Mouse (Mus musculus) embryonic facial prominence, embryonic 11.5 days (tissue): ENCODE measurements at regions not wholly inside any gene's neighbourhood (a gene's known extent, or its start where the extent isn't known, plus 50 kb on each side); places are given as distances from the start of the nearest gene placed in this dataset.

Experiments used
- ATAC-seq: fragments of 200-750 bp; cut with Nextera tagmentation; replicated peaks from 2 replicates; pipeline ENCODE4 v1.8.0; 2017; ENCODE audit warnings: low read depth; ENCODE audit not compliant: insufficient number of reproducible peaks, low FRiP score, low TSS enrichment
- DNase-seq: peaks from one replicate; pipeline ENCODE4 v3.0.0-alpha.2; 2015; ENCODE audit warnings: low spot score
- H3K27ac ChIP-seq: fragments of 300-500 bp; sonication (generic); replicated peaks from 2 replicates; pipeline ENCODE4 v1.5.1; 2014; ENCODE audit warnings: mild to moderate bottlenecking, low read depth, low read length, control low read depth
- H3K27me3 ChIP-seq: fragments of 300-500 bp; sonication (generic); 2 replicates; pipeline ENCODE4 v1.6.1; 2014; ENCODE audit warnings: mild to moderate bottlenecking, low read length, moderate library complexity, mixed read lengths; ENCODE audit not compliant: control insufficient read depth, insufficient read depth
- H3K36me3 ChIP-seq: fragments of 300-500 bp; sonication (generic); replicated peaks from 2 replicates; pipeline ENCODE4 v1.6.1; 2014; ENCODE audit warnings: low read depth, mild to moderate bottlenecking, low read length, moderate library complexity, mixed read lengths; ENCODE audit not compliant: control insufficient read depth, insufficient read depth
- H3K4me1 ChIP-seq: fragments of 300-500 bp; sonication (generic); 2 replicates; pipeline ENCODE4 v1.6.1; 2014; ENCODE audit warnings: low read length, mixed read lengths; ENCODE audit not compliant: control insufficient read depth, insufficient read depth
- H3K4me2 ChIP-seq: fragments of 300-500 bp; sonication (generic); 2 replicates; pipeline ENCODE4 v1.6.1; 2014; ENCODE audit warnings: low read depth, mild to moderate bottlenecking, control low read depth, low read length, moderate library complexity
- H3K4me3 ChIP-seq: fragments of 300-500 bp; sonication (generic); 2 replicates; pipeline ENCODE4 v1.5.1; 2014; ENCODE audit warnings: low read depth, low read length, control low read depth
- H3K9ac ChIP-seq: fragments of 300-500 bp; sonication (generic); replicated peaks from 2 replicates; pipeline ENCODE4 v1.6.1; 2014; ENCODE audit warnings: mild to moderate bottlenecking, control low read depth, low read length
- H3K9me3 ChIP-seq: fragments of 300-500 bp; sonication (generic); replicated peaks from 2 replicates; pipeline ENCODE4 v1.6.1; 2016; ENCODE audit warnings: mild to moderate bottlenecking, low read length, inconsistent platforms, mixed read lengths; ENCODE audit not compliant: control insufficient read depth
- WGBS: fragments of 180-500 bp; shearing (Covaris S2); extraction: QIAGEN DNeasy Blood & Tissue Kit; methylation state at CpG from one replicate; pipeline ENCODE4 v1.1.7; 2014; 5-methylcytosine and 5-hydroxymethylcytosine counted together

DNA sequence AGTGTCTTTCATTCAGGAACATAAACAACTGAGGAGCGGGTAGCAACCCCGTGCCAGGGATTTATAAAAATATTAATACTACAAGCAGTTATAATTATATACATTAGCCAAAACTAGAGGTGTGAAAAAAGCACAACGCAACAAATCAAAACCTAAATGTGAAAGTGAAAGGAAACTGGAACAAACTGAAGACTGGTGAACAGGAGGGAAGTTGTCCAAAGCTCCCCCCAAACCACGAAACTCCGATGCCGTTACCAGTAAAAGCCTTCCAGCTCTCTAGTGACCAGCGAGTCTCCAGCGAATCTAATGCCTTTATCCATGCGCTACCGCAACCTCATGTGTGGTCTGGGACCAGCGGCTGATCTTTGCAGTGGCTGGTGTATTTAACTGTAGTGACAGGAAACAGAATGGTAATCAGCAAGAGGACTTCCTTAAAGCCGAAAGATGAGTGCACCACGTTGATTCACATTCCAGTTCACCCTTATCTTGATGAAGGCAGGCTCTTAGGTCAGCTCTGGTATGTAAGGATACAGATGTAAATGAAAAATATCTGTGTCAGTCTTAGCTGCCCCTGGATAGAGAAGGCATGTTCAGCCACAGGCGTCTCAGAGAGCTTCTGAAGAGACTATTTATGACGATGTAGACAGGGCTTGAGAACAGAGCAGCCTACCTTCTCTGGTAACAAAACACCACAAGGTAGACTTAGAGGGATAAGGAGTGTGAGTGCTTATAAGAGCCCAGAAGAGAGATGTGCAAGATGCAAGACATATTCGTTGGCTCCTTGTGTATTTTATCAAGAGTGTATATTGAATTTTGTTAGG, 394.0 kb downstream of the Gpat3 start:
- no peak for ATAC-seq

DNA sequence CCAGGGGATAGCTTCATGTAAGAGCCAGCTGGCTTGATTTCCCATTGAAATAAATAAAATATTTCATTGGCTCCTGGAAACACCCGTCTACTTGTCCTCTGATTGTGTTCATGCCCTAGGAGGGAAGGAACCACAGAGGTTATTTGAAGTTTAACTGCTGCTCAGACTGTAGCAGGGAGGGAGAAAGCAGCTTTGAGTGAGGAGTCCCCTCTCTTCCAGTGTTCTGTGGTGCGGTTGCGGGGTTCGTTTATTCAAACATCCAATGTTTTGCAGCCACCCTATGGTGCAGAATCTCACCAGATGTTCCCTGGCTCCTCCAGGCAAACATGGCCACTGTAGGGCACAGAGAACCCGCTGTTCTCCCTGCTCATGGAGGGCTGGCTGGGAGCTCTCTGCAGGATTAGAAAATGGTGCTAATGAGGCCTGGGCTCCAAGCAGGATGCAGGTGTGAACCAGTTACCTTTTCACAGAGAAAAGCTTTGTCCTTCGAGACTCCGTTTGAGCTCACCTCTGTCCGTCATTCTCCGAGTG, 390.7 kb downstream of the Gpat3 start:
- WGBS: 78% methylated on average over 9 of the region's 9 CpGs
- Histone ChIP-seq H3K9me3 (no peaks in the 10 kb centered on the region), H3K4me3 (no peak overlapping the region), H3K9ac (no peak overlapping the region), H3K4me1 (no peaks in the 10 kb centered on the region), H3K4me2 (no peak overlapping the region), H3K36me3 (no peaks in the 10 kb centered on the region), H3K27ac (no peak overlapping the region), H3K27me3 (no peaks in the 10 kb centered on the region)
- DNase-seq (no peak), ATAC-seq (no peak)

More for the DNA sequence above, 394.0 kb downstream of the Gpat3 start:
- no peak overlapping the region for H3K27ac ChIP-seq
- no peaks in the 10 kb centered on the region for H3K9me3 ChIP-seq
- no peak overlapping the region for H3K4me2 ChIP-seq
- no peaks in the 10 kb centered on the region for H3K4me1 ChIP-seq
- H3K27me3 ChIP-seq: no peaks in the 10 kb centered on the region
- no peak overlapping the region for H3K4me3 ChIP-seq
- DNase-seq: peak; percentile 15
- WGBS: 68% methylated on average over 16 of the region's 16 CpGs
- no peaks in the 10 kb centered on the region for H3K36me3 ChIP-seq
- H3K9ac ChIP-seq: no peak overlapping the region

- no peak overlapping the region for H3K4me2 ChIP-seq
- H3K27me3 ChIP-seq: no peaks in the 10 kb centered on the region
- no peak overlapping the region for H3K27ac ChIP-seq
- H3K9ac ChIP-seq: no peak overlapping the region
- H3K4me1 ChIP-seq: no peaks in the 10 kb centered on the region
- 88% methylated on average over 10 of the region's 10 CpGs for WGBS
- H3K36me3 ChIP-seq: no peaks in the 10 kb centered on the region
- H3K9me3 ChIP-seq: no peaks in the 10 kb centered on the region
- H3K4me3 ChIP-seq: no peak overlapping the region
- no peak for ATAC-seq
- no peak for DNase-seq
Observed at GRCm38 (mm10) chr5:101222390-101222789, 376.9 kb downstream of the Gpat3 start.

GRCm38 (mm10) chr5:101218082-101218481, 372.6 kb downstream of the Gpat3 start:
- Histone ChIP-seq H3K27ac (no peak overlapping the region), H3K36me3 (no peaks in the 10 kb centered on the region), H3K4me2 (no peak overlapping the region), H3K4me3 (no peak overlapping the region), H3K9ac (no peak overlapping the region), H3K9me3 (no peaks in the 10 kb centered on the region), H3K4me1 (no peaks in the 10 kb centered on the region), H3K27me3 (no peaks in the 10 kb centered on the region)
- DNase-seq: no peak
- ATAC-seq: no peak
- WGBS: 84% methylated on average over 3 of the region's 3 CpGs

DNA sequence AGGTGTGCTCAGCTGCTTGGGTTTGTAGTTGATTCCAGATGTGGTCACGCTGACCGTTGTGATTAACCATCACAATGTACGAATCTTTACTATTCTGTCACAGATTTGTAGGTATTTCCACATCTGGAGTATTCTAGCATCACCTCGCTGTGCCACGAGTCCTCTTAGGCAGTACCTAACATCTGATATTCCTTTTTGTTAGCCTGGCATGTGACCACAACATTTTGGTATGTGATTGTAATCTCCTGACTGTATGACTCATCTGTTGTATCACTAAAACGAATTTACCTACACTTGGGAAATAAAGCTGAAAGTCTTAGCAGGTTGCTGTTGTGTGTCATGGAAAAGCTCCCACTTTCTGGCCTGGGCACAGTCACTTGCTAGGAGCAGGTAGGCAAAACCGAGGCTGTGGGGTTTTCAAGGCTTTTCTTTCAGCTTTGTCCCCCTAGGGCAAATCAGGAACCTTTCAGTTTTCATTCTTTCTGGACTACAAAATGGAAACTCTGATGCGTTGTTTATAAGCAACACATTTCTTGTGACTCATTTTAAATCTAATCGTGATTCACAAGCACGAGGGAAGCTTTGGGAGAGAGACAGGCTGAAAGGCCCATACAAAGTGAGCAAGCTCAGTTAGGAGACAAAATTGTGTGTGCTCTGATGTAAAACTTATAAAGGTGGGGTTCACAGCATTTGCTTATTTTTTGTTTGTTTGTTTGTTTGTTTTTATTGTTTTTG, 371.5 kb downstream of the Gpat3 start:
- H3K27ac ChIP-seq: no peak overlapping the region
- ATAC-seq: no peak

GRCm38 (mm10) chr5:101211974-101212373, 366.5 kb downstream of the Gpat3 start:
- DNase-seq (no peak), ATAC-seq (no peak)
- Histone ChIP-seq H3K4me1 (no peaks in the 10 kb centered on the region), H3K9me3 (no peaks in the 10 kb centered on the region), H3K36me3 (no peaks in the 10 kb centered on the region), H3K4me2 (no peak overlapping the region), H3K4me3 (no peak overlapping the region), H3K27ac (no peak overlapping the region), H3K9ac (no peak overlapping the region), H3K27me3 (no peaks in the 10 kb centered on the region)
- 92% methylated on average over 4 of the region's 4 CpGs for WGBS

More for the DNA sequence above, 371.5 kb downstream of the Gpat3 start:
- Histone ChIP-seq H3K4me2 (no peak overlapping the region), H3K4me3 (no peak overlapping the region), H3K9ac (no peak overlapping the region), H3K4me1 (no peaks in the 10 kb centered on the region), H3K27me3 (no peaks in the 10 kb centered on the region), H3K36me3 (no peaks in the 10 kb centered on the region), H3K9me3 (no peaks in the 10 kb centered on the region)
- WGBS: 81% methylated on average over 10 of the region's 10 CpGs
- no peak for DNase-seq

GRCm38 (mm10) chr5:101208150-101208549, 362.6 kb downstream of the Gpat3 start:
- DNase-seq (no peak), ATAC-seq (no peak)
- Histone ChIP-seq H3K4me1 (no peaks in the 10 kb centered on the region), H3K4me3 (no peak overlapping the region), H3K4me2 (no peak overlapping the region), H3K27ac (no peak overlapping the region), H3K27me3 (no peaks in the 10 kb centered on the region), H3K36me3 (no peaks in the 10 kb centered on the region), H3K9ac (no peak overlapping the region), H3K9me3 (no peaks in the 10 kb centered on the region)
- 92% methylated on average over 5 of the region's 5 CpGs for WGBS

- Histone ChIP-seq H3K9ac (no peak overlapping the region), H3K27me3 (no peaks in the 10 kb centered on the region), H3K36me3 (no peaks in the 10 kb centered on the region), H3K4me2 (no peak overlapping the region), H3K4me3 (no peak overlapping the region), H3K27ac (no peak overlapping the region), H3K4me1 (no peaks in the 10 kb centered on the region), H3K9me3 (no peaks in the 10 kb centered on the region)
- DNase-seq (no peak), ATAC-seq (no peak)
- 80% methylated on average over 4 of the region's 4 CpGs for WGBS
Observed at GRCm38 (mm10) chr5:101195501-101195900, 350.0 kb downstream of the Gpat3 start.
